Mouse (Mus musculus): ENCODE results near the gene Gpx3.

The Gpx3 gene

DNA sequence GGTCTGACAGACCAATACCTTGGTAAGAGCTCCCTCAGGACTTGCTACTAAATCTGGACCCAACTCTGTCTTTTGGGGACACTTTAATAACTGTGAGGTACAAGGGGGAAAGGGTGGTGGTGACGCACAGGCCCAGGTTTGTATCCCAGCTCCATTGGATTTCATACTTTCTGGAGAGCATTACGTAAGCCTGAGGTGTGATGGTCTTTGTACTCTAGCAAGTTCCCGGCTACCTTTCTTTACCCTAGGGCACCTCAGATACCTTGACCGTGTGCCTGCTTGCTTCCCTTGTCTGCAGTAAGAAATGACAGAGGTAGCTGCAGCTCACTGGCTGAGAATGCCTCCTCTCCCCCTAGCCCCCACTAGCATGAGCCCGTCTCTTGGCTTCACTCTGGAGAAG, 5.0 kb downstream of the Gpx3 start:
- in situ Hi-C loops (cut with MboI; ENCODE audit: unreplicated experiment in 2 of 2): loop anchor here in 1 of 2 experiments (25.0 kb wide), 1 partner anchor 770 kb away; no protein-coding TSS in a partner anchor

DNA sequence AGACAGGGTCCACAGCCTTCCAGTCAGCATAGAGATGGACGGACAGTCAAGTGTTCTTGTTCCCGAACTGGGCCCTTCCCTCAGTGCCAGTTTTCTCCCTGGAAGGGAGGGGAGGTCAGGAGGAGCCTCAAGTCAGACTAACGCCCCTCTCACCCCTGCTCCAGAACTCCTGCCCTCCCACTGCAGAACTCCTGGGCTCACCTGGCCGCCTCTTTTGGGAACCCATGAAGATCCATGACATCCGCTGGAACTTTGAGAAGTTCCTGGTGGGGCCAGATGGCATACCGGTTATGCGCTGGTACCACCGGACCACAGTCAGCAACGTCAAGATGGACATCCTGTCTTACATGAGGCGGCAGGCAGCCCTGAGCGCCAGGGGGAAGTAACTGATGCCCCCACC, 7.0 kb downstream of the Gpx3 start:
- in situ Hi-C loops (cut with MboI; ENCODE audit: unreplicated experiment in 2 of 2): loop anchor here in 1 of 2 experiments (25.0 kb wide), 1 partner anchor 772 kb away; no protein-coding TSS in a partner anchor

DNA sequence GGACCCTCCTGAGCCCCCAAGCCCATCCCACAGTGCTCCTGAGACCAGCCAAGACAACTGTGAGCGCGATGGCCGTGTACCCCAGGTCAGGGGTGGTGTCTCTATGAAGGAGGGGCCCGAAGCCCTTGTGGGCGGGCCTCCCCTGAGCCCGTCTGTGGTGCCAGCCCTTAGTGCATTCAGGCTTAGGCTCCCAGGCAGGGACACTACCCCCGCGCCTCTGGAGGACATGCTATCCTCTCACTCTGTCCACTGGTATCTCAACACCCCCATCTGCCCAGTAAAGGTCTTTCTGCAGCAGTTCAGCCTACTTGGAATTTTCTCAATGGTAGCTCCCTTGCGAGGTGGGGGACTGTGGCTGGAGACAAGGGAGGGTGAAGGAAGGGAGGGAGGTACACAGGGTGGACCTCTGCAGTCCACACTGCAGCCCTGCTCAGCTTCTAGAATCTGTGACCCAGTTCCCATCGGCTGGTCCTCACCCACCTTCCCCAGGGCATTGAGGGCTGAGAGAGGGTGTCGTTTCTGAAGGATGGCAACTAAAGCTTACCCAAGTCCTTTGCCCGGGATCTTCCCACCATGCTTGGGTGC, 7.9 kb downstream of the Gpx3 start:
- in situ Hi-C loops (cut with MboI; ENCODE audit: unreplicated experiment in 2 of 2): loop anchor here in 1 of 2 experiments (25.0 kb wide), 1 partner anchor 773 kb away; no protein-coding TSS in a partner anchor

DNA sequence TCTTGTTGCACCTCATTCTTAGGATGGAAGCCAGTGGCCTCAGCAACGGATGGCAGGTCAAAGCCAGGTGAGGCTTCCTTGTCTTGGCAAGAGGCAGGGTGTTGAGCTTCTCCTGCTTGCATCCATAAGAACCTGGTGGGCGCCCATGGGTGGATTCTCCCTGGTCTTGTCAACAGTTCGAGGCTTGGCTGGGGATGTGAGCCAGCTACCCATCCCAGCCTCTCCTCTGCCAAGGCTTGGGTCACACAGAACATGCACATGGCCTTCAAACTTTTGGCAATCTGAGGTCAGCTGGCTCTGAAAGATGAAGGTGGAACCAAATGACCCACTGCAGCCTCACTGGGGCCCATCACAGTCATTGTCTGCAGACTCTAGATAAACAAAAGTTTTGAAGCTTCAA, 8.9 kb downstream of the Gpx3 start:
- in situ Hi-C loops (cut with MboI; ENCODE audit: unreplicated experiment in 2 of 2): loop anchor here in 1 of 2 experiments (25.0 kb wide), 1 partner anchor 774 kb away; no protein-coding TSS in a partner anchor

DNA sequence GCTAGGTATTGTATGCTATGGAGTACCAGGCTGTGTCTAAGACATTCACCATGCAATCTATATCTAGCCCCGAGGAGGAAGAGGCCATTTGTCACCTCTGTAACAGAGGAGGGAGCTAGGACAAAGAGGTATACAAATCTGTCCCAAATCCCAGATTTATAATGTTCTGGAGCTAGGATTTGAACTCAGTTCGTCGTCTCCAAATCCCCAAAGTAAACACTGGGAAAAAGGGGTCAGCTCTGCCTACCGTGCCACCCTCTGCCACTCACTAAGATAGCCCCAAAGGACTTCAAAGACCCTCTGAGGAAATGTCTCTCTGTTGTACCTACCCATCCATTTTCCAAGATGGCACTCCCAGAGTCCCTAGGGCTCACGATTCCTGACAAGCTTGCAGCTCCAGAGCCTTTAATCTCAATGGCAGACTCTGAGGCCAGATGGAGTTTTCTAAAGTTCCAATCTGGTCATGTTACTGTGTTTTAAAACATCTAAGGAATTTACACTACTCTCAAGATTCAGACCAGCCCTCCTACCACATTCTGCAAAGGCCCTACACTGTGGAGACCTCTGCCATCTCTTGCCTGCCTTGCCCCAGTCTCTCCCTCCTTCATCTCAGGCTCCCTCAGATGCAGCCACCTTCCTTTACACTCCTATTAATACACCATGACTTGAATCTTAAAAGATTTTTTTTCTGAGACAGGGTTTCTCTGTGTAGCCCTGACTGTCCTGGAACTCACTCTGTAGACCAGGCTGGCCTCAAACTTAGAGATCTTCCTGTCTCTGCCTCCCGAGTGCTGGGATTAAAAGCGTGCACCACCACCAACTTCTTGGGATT, 9.6 kb downstream of the Gpx3 start:
- in situ Hi-C loops (cut with MboI; ENCODE audit: unreplicated experiment in 2 of 2): loop anchor here in 1 of 2 experiments (25.0 kb wide), 1 partner anchor 775 kb away; no protein-coding TSS in a partner anchor

DNA sequence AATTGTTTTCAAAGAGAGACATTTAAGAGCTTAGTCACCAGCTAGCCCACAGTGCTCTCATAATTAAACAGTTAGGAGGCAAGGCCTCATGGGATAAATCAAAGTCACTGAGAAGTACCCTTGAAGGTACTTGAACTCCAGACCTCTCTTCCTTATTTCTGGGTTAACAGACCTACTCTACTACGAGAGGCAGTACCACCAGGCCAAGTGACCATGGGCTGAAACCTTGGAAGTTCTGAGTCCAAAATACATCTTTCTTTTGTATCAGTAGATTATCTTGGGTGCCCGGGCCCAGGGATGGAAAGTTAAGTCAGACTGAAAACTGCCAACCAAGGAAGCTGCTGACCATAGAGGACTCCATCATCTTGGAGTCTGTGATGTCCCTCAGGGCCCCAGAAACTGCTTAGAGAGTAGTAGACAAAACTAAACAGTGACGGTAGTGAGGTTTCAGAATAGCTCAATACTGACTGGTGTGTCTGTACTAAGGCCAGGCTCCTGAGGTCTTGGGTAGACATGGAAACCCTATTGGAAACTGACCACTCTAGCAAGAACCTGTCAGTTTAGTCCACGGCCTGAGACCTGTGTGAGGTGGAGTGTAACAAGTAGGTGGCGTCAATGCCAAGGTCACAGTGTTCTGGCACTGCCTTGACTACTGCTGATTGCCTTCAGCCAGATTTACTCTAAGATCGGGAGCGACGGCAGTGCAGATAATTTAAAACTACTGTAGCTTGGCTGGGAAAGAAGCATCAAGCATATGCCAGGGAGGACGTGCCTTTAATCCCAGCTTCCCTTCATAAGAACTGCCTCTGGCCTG, 10.5 kb downstream of the Gpx3 start:
- in situ Hi-C loops (cut with MboI; ENCODE audit: unreplicated experiment in 2 of 2): loop anchor here in 1 of 2 experiments (25.0 kb wide), 1 partner anchor 775 kb away; no protein-coding TSS in a partner anchor

DNA sequence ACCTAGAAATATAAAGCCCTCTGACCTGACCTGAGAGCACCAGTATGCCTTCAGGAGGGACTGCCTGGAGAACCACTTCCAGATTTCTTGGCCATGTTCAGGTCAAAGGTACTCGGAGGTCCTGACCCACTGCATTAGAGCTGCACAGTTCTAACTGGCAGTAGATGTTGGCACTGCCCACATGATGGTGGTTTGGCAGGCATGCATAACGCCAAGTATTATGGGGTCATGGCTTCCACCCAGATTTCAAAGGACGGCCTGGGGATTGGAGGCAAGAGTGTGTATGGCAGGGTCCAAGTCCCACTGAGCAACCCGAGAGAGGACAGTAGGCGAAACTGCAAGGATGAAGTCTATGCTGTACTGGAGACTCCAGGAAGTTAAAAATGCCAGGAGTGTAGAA, 11.6 kb downstream of the Gpx3 start:
- in situ Hi-C loops (cut with MboI; ENCODE audit: unreplicated experiment in 2 of 2): loop anchor here in 1 of 2 experiments (25.0 kb wide), 1 partner anchor 777 kb away; no protein-coding TSS in a partner anchor

DNA sequence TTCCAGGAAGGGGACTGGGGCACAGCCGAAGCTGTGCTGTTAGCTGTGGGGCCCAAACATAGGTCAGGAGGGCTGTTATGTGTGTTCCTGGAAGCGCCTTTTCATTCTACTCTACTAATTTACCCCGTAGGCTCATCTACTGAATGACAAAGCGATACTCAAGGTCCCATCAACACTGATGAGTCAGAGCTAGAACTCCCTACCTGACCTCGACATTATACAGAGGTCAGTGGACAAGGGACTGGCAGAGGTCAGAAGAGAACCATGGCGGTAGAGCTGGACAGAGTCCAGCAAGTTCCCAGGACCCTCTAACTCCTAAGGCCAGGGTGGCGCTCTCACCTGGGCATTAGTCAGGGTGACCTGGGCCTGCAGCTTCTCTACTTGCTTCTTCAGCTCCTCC, 15.2 kb downstream of the Gpx3 start:
- in situ Hi-C loops (cut with MboI; ENCODE audit: unreplicated experiment in 2 of 2): loop anchor here in 1 of 2 experiments (25.0 kb wide), 1 partner anchor 780 kb away; no protein-coding TSS in a partner anchor

DNA sequence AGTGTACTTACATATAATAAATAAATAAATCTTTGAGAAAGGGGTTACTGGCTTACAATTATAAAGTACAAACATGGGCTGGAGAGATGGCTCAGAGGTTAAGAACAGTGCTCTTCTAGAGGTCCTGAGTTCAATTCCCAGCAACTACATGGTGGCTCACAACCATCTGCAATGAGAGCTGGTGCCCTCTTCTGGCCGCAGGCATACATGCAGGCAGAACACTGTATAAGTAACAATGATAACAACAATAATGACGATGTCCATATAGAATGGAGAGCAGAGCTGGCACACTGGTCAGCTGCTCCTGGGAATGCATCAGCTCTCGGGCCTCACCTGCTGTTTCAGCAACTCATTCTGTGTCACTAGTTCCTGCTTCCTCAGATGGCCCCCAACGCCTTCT, 16.0 kb downstream of the Gpx3 start:
- in situ Hi-C loops (cut with MboI; ENCODE audit: unreplicated experiment in 2 of 2): loop anchor here in 1 of 2 experiments (25.0 kb wide), 1 partner anchor 781 kb away; no protein-coding TSS in a partner anchor

DNA sequence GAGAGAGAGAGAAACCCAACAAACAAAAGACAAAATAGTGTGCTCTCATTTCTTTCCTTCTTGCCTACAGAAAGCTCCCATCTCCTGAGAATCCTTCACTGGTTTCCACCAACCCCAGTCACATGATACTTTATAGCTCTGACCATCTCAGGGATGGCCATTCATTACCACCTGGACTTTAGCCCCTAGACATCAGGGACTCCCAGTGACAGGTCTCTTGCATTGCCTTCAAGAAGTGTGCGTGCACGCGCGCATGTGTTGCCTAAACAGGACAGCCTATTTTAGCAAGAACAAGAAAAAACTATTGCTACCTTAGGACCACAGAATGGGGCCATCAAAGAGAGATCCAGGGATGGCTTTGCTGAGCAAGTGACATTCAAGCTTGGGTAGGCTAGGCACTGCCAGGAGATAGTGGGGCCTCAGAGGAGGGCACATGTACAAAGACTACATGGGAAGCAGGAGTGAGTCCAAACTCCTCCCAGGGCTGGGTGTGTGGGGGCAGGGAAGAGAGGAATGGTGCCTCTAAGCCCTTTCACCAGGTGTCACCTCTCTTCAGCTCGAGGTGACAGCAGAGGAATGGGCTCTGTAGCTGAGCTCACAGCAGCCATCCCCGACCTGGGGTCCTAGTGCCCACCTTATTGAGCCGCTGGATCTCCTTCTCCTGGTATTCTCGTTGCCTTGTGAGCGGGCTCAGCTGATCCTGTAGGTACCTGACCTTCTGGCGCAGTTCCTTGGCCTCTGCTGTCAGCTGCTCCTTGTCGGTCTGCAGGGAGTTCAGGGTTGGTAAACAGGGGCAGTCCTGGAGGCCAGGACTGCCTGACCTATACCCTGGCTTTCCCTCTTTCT, 18.1 kb downstream of the Gpx3 start:
- in situ Hi-C loops (cut with MboI; ENCODE audit: unreplicated experiment in 2 of 2): loop anchor here (5.0 to 25.0 kb wide), 3 partner anchors 33 to 783 kb away; partner anchors contain the start of gene Acsl6 (in 1 of the 2)

DNA sequence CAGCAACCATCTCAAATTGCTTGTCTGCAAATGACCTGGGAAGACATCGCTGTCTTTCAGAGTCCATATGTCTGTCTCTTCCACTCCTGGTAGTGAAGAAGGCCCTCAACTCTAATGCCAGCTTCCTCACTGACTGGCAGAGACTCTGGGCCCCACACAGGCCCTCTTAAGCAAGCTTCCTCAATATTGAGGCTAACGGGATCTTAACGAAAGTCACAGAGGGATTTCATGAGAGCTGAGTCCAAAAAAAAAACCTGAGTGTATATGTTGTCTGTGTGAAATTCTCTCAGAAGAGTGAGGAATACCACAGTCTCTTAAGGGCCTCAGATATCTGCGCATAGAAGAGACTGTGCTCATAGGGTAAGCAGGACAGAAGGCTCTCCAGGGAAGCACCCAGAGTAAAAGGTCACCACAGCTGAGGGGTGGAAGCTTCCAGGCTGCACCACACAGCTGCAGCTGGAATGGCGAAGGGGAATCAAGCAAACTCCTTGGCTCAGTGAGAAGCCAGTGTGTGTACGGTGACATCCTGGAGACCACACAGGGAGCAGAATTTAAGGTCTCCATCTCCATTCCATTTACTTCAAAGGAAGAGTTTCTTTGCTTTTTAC, 18.8 kb downstream of the Gpx3 start:
- in situ Hi-C loops (cut with MboI; ENCODE audit: unreplicated experiment in 2 of 2): loop anchor here (5.0 to 25.0 kb wide), 3 partner anchors 34 to 784 kb away; partner anchors contain the start of gene Acsl6 (in 1 of the 2)

DNA sequence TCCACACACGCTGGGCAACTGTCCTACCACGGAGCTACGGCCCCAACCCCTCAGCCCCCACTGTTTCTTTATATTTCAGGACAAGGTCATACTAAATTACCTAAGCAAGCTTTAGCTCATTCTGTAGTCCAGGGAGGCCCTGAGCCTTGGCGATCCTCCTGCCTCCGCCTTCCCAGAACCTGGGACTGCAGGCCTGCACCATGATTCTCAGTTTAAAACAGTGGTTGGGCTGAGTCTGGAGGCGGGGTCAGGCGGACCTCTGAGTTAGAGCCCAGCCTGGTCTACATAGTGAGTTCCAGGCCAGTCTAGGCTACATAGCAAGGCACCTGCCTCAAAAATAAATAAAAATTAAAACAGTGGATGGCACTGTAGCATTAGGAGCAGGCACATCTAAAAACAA, 19.5 kb downstream of the Gpx3 start:
- in situ Hi-C loops (cut with MboI; ENCODE audit: unreplicated experiment in 2 of 2): loop anchor here (5.0 to 25.0 kb wide), 3 partner anchors 34 to 784 kb away; partner anchors contain the start of gene Acsl6 (in 1 of the 2)

DNA sequence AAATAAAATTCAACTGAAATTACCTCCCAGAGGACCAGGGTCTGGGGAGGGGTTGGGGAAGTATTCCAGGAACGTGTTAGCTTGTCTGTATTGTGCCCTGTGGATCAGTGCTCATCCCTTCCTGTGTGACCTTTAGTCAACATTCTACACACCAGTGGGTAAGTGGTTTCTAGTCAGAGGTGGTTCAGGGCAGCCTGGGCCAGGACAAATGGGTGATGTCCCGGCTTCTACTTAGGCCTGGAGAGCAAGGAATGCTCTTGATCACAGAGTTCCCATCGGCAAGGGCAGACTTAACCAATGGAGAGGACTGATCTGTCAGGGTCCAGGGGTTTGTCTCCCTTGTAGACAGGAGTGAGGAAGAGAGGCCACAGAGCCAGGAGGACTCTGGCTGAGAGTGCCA, 20.2 kb downstream of the Gpx3 start:
- in situ Hi-C loops (cut with MboI; ENCODE audit: unreplicated experiment in 2 of 2): loop anchor here (5.0 to 25.0 kb wide), 3 partner anchors 35 to 785 kb away; partner anchors contain the start of gene Acsl6 (in 1 of the 2)

DNA sequence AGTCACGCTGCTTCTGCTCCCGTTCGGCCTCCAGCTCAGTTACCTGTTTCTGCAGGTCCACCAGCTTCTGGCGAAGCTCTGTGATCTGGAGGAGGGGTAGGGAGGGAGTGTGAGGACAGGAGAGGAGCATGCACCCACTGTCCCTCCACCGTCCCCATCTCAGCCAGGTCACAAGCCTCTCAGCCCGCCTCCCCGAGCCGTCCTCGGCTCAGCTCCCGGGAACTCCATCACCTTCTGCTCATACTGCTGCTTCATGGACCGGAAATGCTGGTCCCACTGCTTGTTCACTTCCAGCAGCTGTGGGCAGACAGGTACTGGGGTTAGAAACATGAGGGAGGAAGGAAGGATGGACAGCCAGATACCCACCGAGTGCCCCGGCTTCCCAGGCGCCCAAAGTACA, 21.9 kb downstream of the Gpx3 start:
- in situ Hi-C loops (cut with MboI; ENCODE audit: unreplicated experiment in 2 of 2): loop anchor here (5.0 to 25.0 kb wide), 3 partner anchors 37 to 787 kb away; partner anchors contain the start of gene Acsl6 (in 1 of the 2)

DNA sequence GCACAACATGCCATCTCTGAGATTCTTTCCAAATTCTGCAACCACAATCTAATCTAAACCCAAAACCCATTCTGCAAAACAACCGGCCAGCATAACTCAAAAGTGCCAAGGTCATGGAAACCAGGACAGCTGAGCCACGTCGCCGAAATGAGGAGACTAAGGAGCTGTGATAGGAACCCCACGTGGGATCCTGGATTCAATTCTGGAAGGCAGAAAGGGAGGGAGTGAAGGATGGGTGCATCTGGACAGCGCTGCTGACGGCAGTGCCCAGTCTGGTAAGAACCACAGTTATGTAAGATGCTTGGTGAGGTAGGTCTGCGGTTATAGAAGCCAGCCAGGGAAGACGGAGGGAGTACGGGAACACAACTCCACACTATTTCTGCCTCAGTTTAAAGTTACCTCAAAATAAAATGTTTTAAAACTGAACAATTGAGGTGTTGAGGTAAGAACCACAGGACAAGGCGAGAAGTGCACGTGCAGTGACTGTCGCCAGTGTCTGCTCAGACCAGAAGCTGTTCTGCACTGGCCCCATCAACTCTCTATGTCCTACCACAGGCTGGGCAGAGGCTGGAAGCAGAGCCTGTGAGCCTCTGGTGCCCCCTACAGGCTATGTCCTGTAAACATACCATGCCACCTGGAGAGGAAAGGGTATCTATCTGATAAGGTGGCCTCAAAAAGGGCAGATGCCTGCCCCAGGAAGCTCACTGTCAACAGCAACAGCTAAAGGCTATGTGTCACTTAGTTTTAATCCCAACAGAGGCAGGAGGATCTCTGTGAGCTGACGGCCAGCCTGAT, 25.3 kb downstream of the Gpx3 start:
- in situ Hi-C loops (cut with MboI; ENCODE audit: unreplicated experiment in 2 of 2): loop anchor here (5.0 to 10.0 kb wide), 3 partner anchors 365 to 623 kb away; partner anchors contain the start of gene Acsl6 (in 1 of the 2)

DNA sequence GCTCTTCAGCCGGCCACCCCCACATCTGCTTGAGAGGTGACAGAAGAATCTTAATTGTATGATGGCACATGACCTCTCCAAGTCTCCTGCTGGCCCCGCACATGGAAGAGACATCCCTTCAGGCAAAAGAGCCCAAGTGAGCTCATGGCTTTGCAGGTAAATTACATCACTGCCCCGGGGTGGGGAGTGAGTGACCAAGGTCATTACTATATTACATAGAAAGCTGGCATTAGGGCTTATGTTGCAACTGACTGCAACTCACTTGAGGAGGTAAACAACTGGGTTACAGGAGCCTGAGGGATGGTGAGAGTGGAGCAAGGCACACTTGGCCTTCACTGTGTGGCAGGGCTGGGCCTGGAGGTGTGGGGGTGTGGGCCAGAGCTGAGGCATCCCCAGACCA, 26.0 kb downstream of the Gpx3 start:
- in situ Hi-C loops (cut with MboI; ENCODE audit: unreplicated experiment in 2 of 2): loop anchor here (5.0 to 10.0 kb wide), 3 partner anchors 366 to 623 kb away; partner anchors contain the start of gene Acsl6 (in 1 of the 2)

DNA sequence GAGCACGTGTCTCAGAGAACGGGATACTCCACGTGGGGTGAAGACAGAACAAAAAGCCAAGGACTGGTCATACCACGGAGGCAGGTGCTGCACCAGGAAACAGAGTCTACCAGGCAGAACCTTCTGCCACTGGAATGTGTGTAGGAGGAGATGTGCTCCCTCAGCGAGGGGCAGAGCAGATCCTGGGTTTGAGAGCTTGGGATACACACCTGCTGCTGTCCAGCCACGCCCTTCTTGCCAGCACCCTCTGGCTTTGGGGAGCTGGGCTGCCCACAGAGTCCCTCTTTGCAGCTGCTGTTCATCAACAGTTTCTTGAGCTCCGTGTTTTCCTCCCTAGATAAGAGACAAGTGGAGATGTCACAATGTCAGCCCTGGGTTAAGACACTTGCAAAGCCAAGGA, 26.6 kb downstream of the Gpx3 start:
- in situ Hi-C loops (cut with MboI; ENCODE audit: unreplicated experiment in 2 of 2): loop anchor here (5.0 to 10.0 kb wide), 3 partner anchors 367 to 624 kb away; partner anchors contain the start of gene Acsl6 (in 1 of the 2)

Data from v-Abl transformed pro-B cells (cell line).